Mouse (Mus musculus) thymus, adult 2 months (tissue): Measurements from ENCODE around the gene Hnrnph1. TPM values are rescaled to one million over a fixed set of nuclear protein-coding genes. Genes with fewer than 3 reads are reported as not detected.

ENCODE experiments used
- DNase-seq: peaks from one replicate; pipeline ENCODE4 v3.0.0; 2021
- H3K27ac ChIP-seq: fragments of 200-500 bp; 2 replicates; pipeline ENCODE4 v1.5.1; 2012; ENCODE audit warnings: low read length, control low read depth; ENCODE audit not compliant: control insufficient read depth, insufficient read depth
- H3K27me3 ChIP-seq: fragments of 200-500 bp; 2 replicates; pipeline ENCODE4 v1.6.1; 2012; ENCODE audit warnings: mild to moderate bottlenecking, low read length, moderate library complexity, mixed read lengths; ENCODE audit not compliant: control insufficient read depth, insufficient read depth
- H3K36me3 ChIP-seq: fragments of 200-500 bp; 2 replicates; pipeline ENCODE4 v1.6.1; 2012; ENCODE audit warnings: mild to moderate bottlenecking, low read length, moderate library complexity; ENCODE audit not compliant: control insufficient read depth, insufficient read depth
- H3K4me1 ChIP-seq: fragments of 200-500 bp; replicated peaks from 2 replicates; pipeline ENCODE4 v1.6.1; 2012; ENCODE audit warnings: low read length; ENCODE audit not compliant: control insufficient read depth, insufficient read depth
- H3K4me3 ChIP-seq: fragments of 200-500 bp; 2 replicates; pipeline ENCODE4 v1.5.1; 2012; ENCODE audit warnings: mild to moderate bottlenecking, low read length, control low read depth, moderate library complexity; ENCODE audit not compliant: control insufficient read depth, insufficient read depth
- CTCF ChIP-seq: fragments of 200-500 bp; IDR thresholded peaks from 2 replicates; pipeline ENCODE4 v1.5.1; 2012; ENCODE audit warnings: mild to moderate bottlenecking, control low read depth, low read length, moderate library complexity, borderline replicate concordance; ENCODE audit not compliant: control insufficient read depth, poor library complexity, insufficient read depth; ENCODE audit errors: extremely low read depth
- POLR2A ChIP-seq: fragments of 200-500 bp; IDR thresholded peaks from 2 replicates; pipeline ENCODE4 v1.6.1; 2012; ENCODE audit warnings: mild to moderate bottlenecking, low read length, control low read depth, moderate library complexity; ENCODE audit not compliant: control insufficient read depth, poor library complexity, insufficient read depth; ENCODE audit errors: extremely low read depth
- WGBS: fragments of 180-500 bp; shearing (Covaris S2); methylation state at CpG from one replicate; pipeline ENCODE4 v1.1.7; 2018; 5-methylcytosine and 5-hydroxymethylcytosine counted together
- polyA plus RNA-seq: library from polyadenylated mRNA; depleted of rRNA; stranded (reverse); fragments of >200 nt; gene quantifications from 2 replicates; pipeline ENCODE4 v1.2.3, GENCODE M21; 2012

Gene Hnrnph1
- polyA plus RNA-seq, 1 experiment: 164 TPM

GRCm38 (mm10) chr11:50396766-50397307, 20.0 kb downstream of the Hnrnph1 start:
- 92% methylated on average over 11 of the region's 11 CpGs for WGBS
- no peaks in the 10 kb centered on the region for H3K36me3 ChIP-seq
- no peak overlapping the region for H3K27ac ChIP-seq
- H3K4me1 ChIP-seq: no peaks in the 10 kb centered on the region
- TF ChIP-seq CTCF (no peak), POLR2A (no peak)
- H3K4me3 ChIP-seq: no peak overlapping the region
- H3K27me3 ChIP-seq: no peaks in the 10 kb centered on the region
- DNase-seq: no peak

GRCm38 (mm10) chr11:50397316-50397715, 20.5 kb downstream of the Hnrnph1 start:
- H3K4me3 ChIP-seq: no peak overlapping the region
- TF ChIP-seq POLR2A (no peak), CTCF (no peak)

GRCm38 (mm10) chr11:50398803-50399202, 22.0 kb downstream of the Hnrnph1 start:
- TF ChIP-seq CTCF (no peak), POLR2A (no peak)
- Histone ChIP-seq H3K27me3 (no peaks in the 10 kb centered on the region), H3K4me3 (no peak overlapping the region), H3K4me1 (no peaks in the 10 kb centered on the region), H3K36me3 (no peaks in the 10 kb centered on the region), H3K27ac (no peak overlapping the region)
- DNase-seq: no peak
- 91% methylated on average over 13 of the region's 13 CpGs for WGBS

More at GRCm38 (mm10) chr11:50397316-50397715, 20.5 kb downstream of the Hnrnph1 start:
- Histone ChIP-seq H3K27me3 (no peaks in the 10 kb centered on the region), H3K36me3 (no peaks in the 10 kb centered on the region), H3K4me1 (no peaks in the 10 kb centered on the region), H3K27ac (no peak overlapping the region)
- 95% methylated on average over 9 of the region's 9 CpGs for WGBS
- DNase-seq: no peak

GRCm38 (mm10) chr11:50402481-50402880, 25.7 kb downstream of the Hnrnph1 start:
- DNase-seq: no peak
- Histone ChIP-seq H3K27ac (no peak overlapping the region), H3K27me3 (no peaks in the 10 kb centered on the region), H3K36me3 (no peaks in the 10 kb centered on the region), H3K4me3 (no peak overlapping the region), H3K4me1 (no peaks in the 10 kb centered on the region)
- 100% methylated on average over 3 of the region's 3 CpGs for WGBS
- TF ChIP-seq POLR2A (no peak), CTCF (no peak)

GRCm38 (mm10) chr11:50403367-50404014, 26.7 kb downstream of the Hnrnph1 start:
- no peak for TF ChIP-seq CTCF
- no peak for TF ChIP-seq POLR2A
- Histone ChIP-seq H3K27me3 (no peaks in the 10 kb centered on the region), H3K4me1 (no peaks in the 10 kb centered on the region), H3K36me3 (no peaks in the 10 kb centered on the region), H3K4me3 (no peak overlapping the region), H3K27ac (no peak overlapping the region)
- DNase-seq: no peak
- whole genome bisulfite sequencing: 92% methylated on average over 10 of the region's 10 CpGs

DNA sequence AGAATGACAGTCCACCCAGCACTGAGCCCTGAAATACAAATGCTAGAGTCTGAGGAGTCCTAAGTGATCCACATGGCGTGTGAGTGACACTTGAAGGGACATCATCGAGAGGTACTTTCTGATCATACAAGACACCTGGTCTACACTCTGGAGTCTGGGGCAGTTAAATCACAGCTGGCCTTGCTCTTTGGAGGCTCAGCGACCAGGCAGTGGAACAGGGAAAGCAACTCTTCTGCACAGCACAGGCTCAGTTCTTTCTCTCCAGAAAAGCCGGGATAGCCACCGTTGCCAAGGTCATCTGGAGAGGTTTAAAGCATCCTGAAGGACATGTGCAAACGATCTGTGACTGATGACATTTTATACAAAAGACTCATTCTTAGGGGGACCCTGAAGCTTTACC, 30.4 kb downstream of the Hnrnph1 start:
- no peak for DNase-seq
- no peaks in the 10 kb centered on the region for H3K27me3 ChIP-seq
- no peaks in the 10 kb centered on the region for H3K36me3 ChIP-seq
- no peaks in the 10 kb centered on the region for H3K4me1 ChIP-seq
- WGBS: 94% methylated on average over 6 of the region's 6 CpGs
- TF ChIP-seq POLR2A (no peak), CTCF (no peak)
- no peak overlapping the region for H3K27ac ChIP-seq
- H3K4me3 ChIP-seq: no peak overlapping the region
